Mouse (Mus musculus) neural tube, embryonic 11.5 days (tissue): ENCODE measurements around the gene Dtymk. TPM values are rescaled to one million over a fixed set of nuclear protein-coding genes. Genes with fewer than 3 reads are reported as not detected.

ENCODE experiments used
- ATAC-seq: fragments of 200-750 bp; cut with Nextera tagmentation; 2 replicates; pipeline ENCODE4 v1.8.0; 2017; ENCODE audit warnings: moderate number of reproducible peaks, mild to moderate bottlenecking, moderate TSS enrichment, moderate library complexity; ENCODE audit not compliant: insufficient read depth, low FRiP score, low TSS enrichment
- DNase-seq: peaks from one replicate; pipeline ENCODE4 v3.0.0-alpha.2; 2015; ENCODE audit warnings: low spot score
- H3K27ac ChIP-seq: fragments of 300-500 bp; sonication (generic); 2 replicates; pipeline ENCODE4 v1.5.1; 2014; ENCODE audit warnings: low read depth, mild to moderate bottlenecking, low read length
- H3K27me3 ChIP-seq: fragments of 300-500 bp; sonication (generic); 2 replicates; pipeline ENCODE4 v1.6.1; 2014; ENCODE audit warnings: mild to moderate bottlenecking, low read length, mixed read lengths; ENCODE audit not compliant: control insufficient read depth, insufficient read depth
- H3K36me3 ChIP-seq: fragments of 300-500 bp; sonication (generic); 2 replicates; pipeline ENCODE4 v1.6.1; 2014; ENCODE audit warnings: mild to moderate bottlenecking, low read length, moderate library complexity, mixed read lengths; ENCODE audit not compliant: control insufficient read depth, insufficient read depth
- H3K4me1 ChIP-seq: fragments of 300-500 bp; sonication (generic); 2 replicates; pipeline ENCODE4 v1.6.1; 2014; ENCODE audit warnings: low read length, mixed read lengths; ENCODE audit not compliant: control insufficient read depth, insufficient read depth
- H3K4me2 ChIP-seq: fragments of 300-500 bp; sonication (generic); 2 replicates; pipeline ENCODE4 v1.6.1; 2014; ENCODE audit warnings: low read depth, mild to moderate bottlenecking, moderate library complexity
- H3K4me3 ChIP-seq: fragments of 300-500 bp; sonication (generic); 2 replicates; pipeline ENCODE4 v1.5.1; 2014; ENCODE audit warnings: low read depth, low read length
- H3K9ac ChIP-seq: fragments of 300-500 bp; sonication (generic); 2 replicates; pipeline ENCODE4 v1.6.1; 2014; ENCODE audit warnings: mild to moderate bottlenecking, low read length
- H3K9me3 ChIP-seq: fragments of 300-500 bp; sonication (generic); 2 replicates; pipeline ENCODE4 v1.6.1; 2016; ENCODE audit warnings: low read length; ENCODE audit not compliant: control insufficient read depth
- WGBS: fragments of 180-500 bp; shearing (Covaris S2); extraction: QIAGEN DNeasy Blood & Tissue Kit; methylation state at CpG from one replicate; pipeline ENCODE4 v1.1.7; 2014; 5-methylcytosine and 5-hydroxymethylcytosine counted together
- polyA plus RNA-seq: library from polyadenylated mRNA; unstranded; fragments of >200 nt; fragmentation: Nextera tagmentation; extraction: Ambion mirVana; gene quantifications from 2 replicates; pipeline ENCODE4 v1.2.1, GENCODE M21; 2014

The Dtymk gene
- polyA plus RNA-seq, 1 experiment from 2014 or later, result 199 TPM

DNA sequence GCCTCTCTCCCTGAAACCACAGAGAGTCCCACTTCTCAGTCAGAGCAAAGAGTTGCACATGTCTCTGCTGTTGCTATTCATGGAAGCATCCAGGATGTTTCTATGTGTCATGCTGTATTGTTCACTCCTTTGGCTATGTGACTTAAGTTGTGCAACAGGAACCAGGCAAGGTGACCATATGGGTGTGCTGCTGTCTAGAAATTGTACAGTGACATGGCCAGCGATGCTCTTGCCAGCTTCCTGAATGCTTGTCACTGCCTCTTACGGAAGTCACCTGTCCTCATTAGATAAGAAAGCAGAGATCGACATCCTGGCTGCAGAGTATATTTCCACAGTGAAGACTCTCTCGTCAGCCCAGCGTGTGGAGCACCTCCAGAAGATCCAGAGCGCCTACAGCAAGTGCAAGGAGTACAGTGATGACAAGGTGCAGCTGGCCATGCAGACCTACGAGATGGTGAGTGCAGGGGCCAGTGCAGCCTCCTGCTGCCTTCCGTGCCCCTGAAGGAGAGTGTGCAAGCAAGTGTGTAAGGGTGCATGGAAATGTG lies 9.8 kb upstream of the Dtymk start:
- peaks cover 26% of the 10 kb centered on the region for H3K36me3 ChIP-seq
- no peak for DNase-seq

DNA sequence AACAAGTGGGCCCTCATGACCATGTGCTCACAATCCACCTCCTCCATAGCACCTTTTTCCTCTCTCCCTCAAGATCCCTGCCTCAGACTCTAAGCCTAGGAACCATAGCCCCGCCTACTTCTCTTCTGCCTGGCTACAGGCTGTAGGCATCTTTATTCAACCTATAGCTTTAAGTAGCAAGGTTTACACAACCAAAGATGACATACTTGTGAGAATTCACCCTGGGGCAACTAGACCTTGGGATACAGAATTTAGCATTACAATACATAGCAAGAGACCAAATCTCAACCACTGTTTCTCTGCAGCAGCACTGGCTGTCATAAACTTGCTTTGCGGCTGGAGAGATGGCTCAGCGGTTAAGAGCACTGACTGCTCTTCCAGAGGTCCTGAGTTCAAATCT lies 8.3 kb upstream of the Dtymk start:
- no peak overlapping the region for H3K27ac ChIP-seq
- no peak for ATAC-seq
- H3K9me3 ChIP-seq, result no peaks in the 10 kb centered on the region
- peaks cover 24% of the 10 kb centered on the region for H3K36me3 ChIP-seq
- no peak overlapping the region for H3K4me2 ChIP-seq
- no peaks in the 10 kb centered on the region for H3K4me1 ChIP-seq
- H3K4me3 ChIP-seq, result no peak overlapping the region
- no peak for DNase-seq
- 95% methylated on average over 3 of the region's 3 CpGs for WGBS
- H3K27me3 ChIP-seq, result no peaks in the 10 kb centered on the region
- no peak overlapping the region for H3K9ac ChIP-seq

More for the DNA sequence above, 9.8 kb upstream of the Dtymk start:
- ATAC-seq, result no peak
- Histone ChIP-seq H3K27me3 (no peaks in the 10 kb centered on the region), H3K4me1 (no peaks in the 10 kb centered on the region), H3K9ac (no peak overlapping the region), H3K27ac (no peak overlapping the region), H3K4me2 (no peak overlapping the region), H3K9me3 (no peaks in the 10 kb centered on the region), H3K4me3 (no peak overlapping the region)
- 94% methylated on average over 8 of the region's 8 CpGs for WGBS

DNA sequence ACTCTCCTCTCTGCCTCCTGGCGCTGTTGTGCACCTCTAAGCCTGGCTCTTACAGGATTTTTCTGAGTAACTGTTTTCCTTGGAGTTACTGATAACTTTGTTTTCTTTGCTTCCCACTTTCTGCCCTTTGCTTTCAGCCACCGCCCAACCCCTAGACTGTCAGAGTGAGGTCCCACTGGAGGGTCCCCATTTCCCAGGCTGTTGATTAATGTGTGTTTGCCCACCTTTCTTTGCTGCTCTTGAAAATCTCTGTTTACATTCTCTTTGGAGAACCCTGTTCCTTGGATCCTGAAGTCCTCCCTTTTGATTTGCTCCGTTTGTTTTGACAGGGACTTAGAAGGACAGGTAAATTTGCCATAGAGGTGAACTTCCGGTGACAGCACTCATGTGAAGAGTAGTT lies 7.1 kb upstream of the Dtymk start:
- DNase-seq, result no peak
- H3K4me1 ChIP-seq, result peaks cover 4% of the 10 kb centered on the region
- 98% methylated on average over 4 of the region's 4 CpGs for WGBS
- H3K4me3 ChIP-seq, result no peak overlapping the region
- no peaks in the 10 kb centered on the region for H3K9me3 ChIP-seq
- no peak for ATAC-seq
- H3K27ac ChIP-seq, result no peak overlapping the region
- H3K4me2 ChIP-seq, result no peak overlapping the region
- H3K27me3 ChIP-seq, result no peaks in the 10 kb centered on the region
- peaks cover 18% of the 10 kb centered on the region for H3K36me3 ChIP-seq
- H3K9ac ChIP-seq, result no peak overlapping the region

DNA sequence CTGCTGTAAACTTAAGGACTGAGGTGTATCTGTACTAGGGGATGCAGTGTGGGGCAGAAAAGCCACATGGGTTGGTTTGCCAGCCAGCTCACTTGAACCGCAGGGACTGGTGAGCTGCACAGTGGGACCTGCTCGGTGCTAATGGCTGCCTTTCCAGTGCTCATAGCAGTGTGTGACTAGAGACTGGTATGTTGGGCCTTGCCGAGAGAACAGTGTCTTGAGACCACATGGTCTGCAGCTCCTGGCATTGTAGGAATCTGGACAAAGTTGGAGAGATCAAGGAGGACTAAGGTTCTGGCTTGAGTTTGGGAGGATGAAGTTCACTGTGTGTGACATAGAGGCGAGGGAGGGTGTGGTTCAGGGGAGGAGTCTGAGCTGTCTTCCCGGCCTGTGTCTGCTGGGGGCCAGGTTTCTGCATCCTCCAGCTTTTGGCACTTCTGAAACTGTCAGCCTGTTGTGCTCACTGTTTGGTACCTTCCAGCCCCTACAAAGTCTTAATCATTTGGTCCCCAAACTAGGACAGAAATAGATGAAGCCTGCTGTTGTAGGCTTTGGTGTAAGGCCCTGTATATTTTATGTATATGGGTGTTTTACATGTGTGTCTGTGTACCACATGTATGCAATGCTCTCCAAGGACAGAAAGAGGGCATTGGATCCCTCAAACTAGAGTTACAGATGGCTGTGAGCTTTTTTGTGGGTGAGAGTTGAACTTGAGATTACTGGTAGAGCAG lies 3.7 kb upstream of the Dtymk start:
- no peak overlapping the region for H3K4me3 ChIP-seq
- H3K27ac ChIP-seq, result no peak overlapping the region
- 83% methylated on average over 5 of the region's 5 CpGs for whole genome bisulfite sequencing
- DNase-seq (no peak), ATAC-seq (no peak)
- H3K4me2 ChIP-seq, result peak overlapping the region; percentile 83; the same call in 1 of the 2 replicates
- H3K36me3 ChIP-seq, result peaks cover 4% of the 10 kb centered on the region
- H3K9ac ChIP-seq, result no peak overlapping the region
- H3K27me3 ChIP-seq, result no peaks in the 10 kb centered on the region
- peaks cover 15% of the 10 kb centered on the region for H3K4me1 ChIP-seq
- no peaks in the 10 kb centered on the region for H3K9me3 ChIP-seq

DNA sequence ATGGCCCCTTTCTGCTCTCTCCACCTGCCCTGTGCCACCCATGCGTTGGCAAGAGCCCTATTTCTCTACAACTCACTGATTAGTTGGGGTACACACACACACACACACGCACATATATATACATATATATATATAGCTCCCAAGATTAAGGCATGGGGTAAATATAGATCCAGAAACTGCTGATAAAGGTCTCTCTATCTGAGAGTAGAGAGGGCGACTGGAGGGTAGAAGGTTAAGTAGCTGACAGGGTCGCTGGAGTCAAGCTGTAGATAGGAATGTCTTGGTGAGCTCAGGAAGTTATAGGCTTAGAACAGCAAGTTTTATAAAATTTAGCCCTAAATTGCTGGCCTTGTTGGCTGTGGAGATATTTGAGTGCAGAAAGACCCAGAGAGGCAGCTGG lies 3.1 kb upstream of the Dtymk start:
- Histone ChIP-seq H3K4me2 (peak overlapping the region; percentile 83), H3K9ac (no peak overlapping the region), H3K36me3 (peaks cover 4% of the 10 kb centered on the region), H3K4me1 (peaks cover 15% of the 10 kb centered on the region), H3K9me3 (no peaks in the 10 kb centered on the region), H3K4me3 (peak overlapping the region; percentile 65), H3K27ac (no peak overlapping the region), H3K27me3 (no peaks in the 10 kb centered on the region)
- DNase-seq (no peak), ATAC-seq (no peak)
- 76% methylated on average over 4 of the region's 4 CpGs for WGBS

DNA sequence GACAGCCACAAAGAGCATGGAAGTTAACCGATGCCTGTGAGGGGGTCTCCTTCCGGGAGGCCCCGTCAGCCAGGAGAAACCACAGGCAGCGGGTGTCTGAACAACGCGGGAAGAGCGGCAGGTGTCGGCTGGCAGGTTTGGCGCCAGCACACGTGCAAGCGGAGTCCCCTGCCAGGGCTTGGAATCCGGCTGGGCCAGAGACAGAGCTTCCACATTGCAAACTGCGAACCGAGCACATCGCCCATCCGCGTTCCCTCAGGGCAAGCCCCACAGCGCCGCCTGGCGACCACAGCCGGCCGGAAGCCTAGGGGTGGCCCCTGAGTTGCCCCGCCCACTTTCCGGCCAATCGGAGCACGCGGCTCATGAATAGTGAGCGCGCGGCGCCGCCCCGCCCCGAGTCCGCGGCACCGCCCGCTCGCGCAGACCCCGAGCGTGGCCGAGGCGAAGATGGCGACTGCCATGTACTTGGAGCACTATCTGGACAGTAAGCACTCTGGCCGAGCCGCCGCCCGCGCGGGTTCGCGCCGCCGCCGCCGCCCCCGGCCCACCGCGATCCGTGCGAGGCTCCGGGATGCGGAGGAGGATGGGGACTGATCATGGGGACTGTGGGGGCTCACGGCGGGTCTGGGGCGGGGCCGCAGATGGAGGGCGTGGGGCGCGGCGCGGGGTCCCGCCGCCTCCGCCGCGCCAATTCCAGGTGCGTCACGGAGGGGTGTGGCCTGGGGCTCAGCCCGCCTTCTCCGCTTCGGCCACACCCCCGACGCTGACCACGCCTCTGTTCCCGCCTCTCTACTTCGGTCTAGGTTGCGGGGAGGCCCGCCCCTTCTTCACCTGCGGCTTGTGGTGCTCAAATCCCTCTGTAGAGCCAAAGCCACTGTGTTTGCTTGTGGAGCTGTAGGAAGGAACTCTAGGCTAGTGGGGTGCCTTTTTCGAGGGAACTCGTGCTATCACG lies 2.1 kb upstream of the Dtymk start, which contains the start of gene Ing5:
Gene Ing5 (plus strand): TSS at position 410 of the 952 bp plus-strand sequence.
- Histone ChIP-seq H3K4me2 (peak within 1 kb of the TSS; percentile 83), H3K4me3 (peak within 1 kb of the TSS; percentile 65), H3K27me3 (no peaks in the 10 kb centered on the region), H3K4me1 (peaks cover 15% of the 10 kb centered on the region), H3K36me3 (peaks cover 3% of the 10 kb centered on the region), H3K27ac (peak within 1 kb of the TSS; percentile 89), H3K9ac (peak within 1 kb of the TSS; percentile 89), H3K9me3 (no peaks in the 10 kb centered on the region)
- ATAC-seq, result peak; percentile 90
- under 1% methylated on average over 64 of the region's 94 CpGs for WGBS
- peak; percentile 99 for DNase-seq

DNA sequence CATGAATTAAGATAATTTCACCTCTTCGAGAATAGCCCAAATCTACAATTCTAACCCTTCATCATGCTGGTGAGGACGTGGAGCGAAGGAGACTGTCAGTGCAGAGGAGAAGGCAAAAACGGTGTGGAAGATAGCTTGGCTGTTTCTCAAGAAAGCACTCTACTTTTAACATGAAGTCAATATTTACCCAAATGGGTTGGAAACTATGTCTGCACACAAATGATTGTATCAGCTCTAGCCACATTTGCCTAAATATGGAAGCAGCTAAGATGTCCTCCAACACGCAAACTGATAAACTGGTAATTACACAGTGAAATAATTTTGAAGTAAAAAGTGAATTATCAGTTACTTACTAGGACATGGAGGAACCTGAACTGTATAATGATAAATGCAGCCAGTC lies 1.0 kb upstream of the Dtymk start:
- Histone ChIP-seq H3K4me1 (peaks cover 15% of the 10 kb centered on the region), H3K36me3 (peaks cover 1% of the 10 kb centered on the region; the same call in 1 of the 2 replicates), H3K9ac (no peak overlapping the region), H3K9me3 (no peaks in the 10 kb centered on the region), H3K27me3 (no peaks in the 10 kb centered on the region), H3K4me2 (peak overlapping the region; percentile 83), H3K27ac (no peak overlapping the region), H3K4me3 (no peak overlapping the region)
- DNase-seq, result no peak
- ATAC-seq, result no peak
- WGBS, result 84% methylated on average over 5 of the region's 5 CpGs

DNA sequence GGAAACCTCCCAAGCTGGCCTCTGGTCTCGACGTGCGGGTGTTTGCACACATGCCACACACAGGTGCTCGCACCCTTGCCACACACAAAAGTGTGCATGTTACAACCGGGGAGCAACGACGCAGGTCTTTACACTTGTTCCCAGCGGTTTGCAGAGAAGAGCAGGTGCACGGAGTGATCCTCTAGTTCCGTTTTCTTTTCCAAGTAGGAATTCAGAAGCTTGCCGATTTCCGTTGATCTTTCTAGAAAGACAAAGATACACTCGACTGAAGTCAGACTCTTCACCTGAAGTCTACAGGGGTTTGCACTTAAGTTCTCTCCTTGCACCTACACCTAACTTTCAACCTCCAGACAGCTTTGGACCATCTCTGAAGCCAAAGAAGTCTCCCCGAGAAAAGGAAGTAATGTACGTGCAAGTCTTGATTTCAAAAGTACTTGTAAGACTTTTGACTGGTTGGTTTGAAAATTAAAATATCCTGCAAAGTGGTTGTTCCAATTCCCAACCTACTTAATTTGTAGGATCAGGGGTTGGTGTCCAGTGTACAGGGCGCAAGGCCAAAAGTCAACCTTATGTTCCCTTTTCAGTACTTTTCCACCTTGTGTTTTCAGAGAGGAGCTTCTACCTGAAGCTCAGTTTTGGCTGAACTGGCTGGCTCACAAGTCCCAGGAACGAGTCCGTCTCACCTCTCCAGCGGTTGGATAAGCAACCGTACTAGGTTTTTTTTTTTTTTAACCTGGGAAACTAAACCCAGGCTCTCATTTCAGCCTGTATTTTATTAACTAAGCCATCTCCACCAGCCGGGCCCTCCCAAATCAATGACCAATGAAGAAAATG lies 847 bp downstream of the Dtymk start:
- WGBS, result 78% methylated on average over 21 of the region's 21 CpGs
- no peak for ATAC-seq
- Histone ChIP-seq H3K27me3 (no peaks in the 10 kb centered on the region), H3K4me1 (peaks cover 15% of the 10 kb centered on the region), H3K9me3 (no peaks in the 10 kb centered on the region), H3K9ac (peak overlapping the region; percentile 83), H3K4me2 (peak overlapping the region; percentile 75), H3K36me3 (no peaks in the 10 kb centered on the region), H3K4me3 (peak overlapping the region; percentile 74), H3K27ac (no peak overlapping the region)
- DNase-seq, result no peak
